Mouse (Mus musculus) forebrain, embryonic 11.5 days (tissue): ENCODE results near the gene Sema6c. TPM values are rescaled to one million over a fixed set of nuclear protein-coding genes. Genes with fewer than 3 reads are reported as not detected.
"Not testable (repeated sequence)": the region's sequence is repeated elsewhere in the genome, so short reads cannot be mapped to it uniquely, and the experiment has no call there.

ENCODE experiments used
- ATAC-seq: fragments of 200-750 bp; cut with Nextera tagmentation; replicated peaks from 2 replicates; pipeline ENCODE4 v1.8.0; 2017; ENCODE audit warnings: moderate TSS enrichment; ENCODE audit not compliant: low FRiP score
- DNase-seq: peaks from one replicate; pipeline ENCODE4 v3.0.0-alpha.2; 2017; ENCODE audit warnings: low spot score
- H3K27ac ChIP-seq: fragments of 300-500 bp; sonication (generic); 2 replicates; pipeline ENCODE4 v1.5.1; 2014; ENCODE audit warnings: low read depth, low read length
- H3K27me3 ChIP-seq: fragments of 300-500 bp; sonication (generic); 2 replicates; pipeline ENCODE4 v1.6.1; 2014; ENCODE audit warnings: mild to moderate bottlenecking, low read length, mixed read lengths; ENCODE audit not compliant: control insufficient read depth, insufficient read depth
- H3K36me3 ChIP-seq: fragments of 300-500 bp; sonication (generic); 2 replicates; pipeline ENCODE4 v1.6.1; 2014; ENCODE audit warnings: mild to moderate bottlenecking, low read length, moderate library complexity, mixed read lengths; ENCODE audit not compliant: control insufficient read depth, insufficient read depth
- H3K4me1 ChIP-seq: fragments of 300-500 bp; sonication (generic); replicated peaks from 2 replicates; pipeline ENCODE4 v1.6.1; 2014; ENCODE audit warnings: low read length, mixed read lengths; ENCODE audit not compliant: control insufficient read depth, insufficient read depth
- H3K4me2 ChIP-seq: fragments of 300-500 bp; sonication (generic); 2 replicates; pipeline ENCODE4 v1.6.1; 2014; ENCODE audit warnings: low read depth, mild to moderate bottlenecking, low read length, moderate library complexity, mixed read lengths; ENCODE audit not compliant: severe bottlenecking
- H3K4me3 ChIP-seq: fragments of 300-500 bp; sonication (generic); 2 replicates; pipeline ENCODE4 v1.5.1; 2014; ENCODE audit warnings: low read depth, low read length
- H3K9ac ChIP-seq: fragments of 300-500 bp; sonication (generic); 2 replicates; pipeline ENCODE4 v1.6.1; 2014; ENCODE audit warnings: low read length
- H3K9me3 ChIP-seq: fragments of 300-500 bp; sonication (generic); 2 replicates; pipeline ENCODE4 v1.6.1; 2016; ENCODE audit warnings: low read length, mixed read lengths; ENCODE audit not compliant: control insufficient read depth
- WGBS: fragments of 180-500 bp; shearing (Covaris S2); extraction: QIAGEN DNeasy Blood & Tissue Kit; methylation state at CpG from one replicate; pipeline ENCODE4 v1.1.7; 2014; 5-methylcytosine and 5-hydroxymethylcytosine counted together
- polyA plus RNA-seq: library from polyadenylated mRNA; unstranded; fragments of >200 nt; fragmentation: Nextera tagmentation; extraction: Ambion mirVana; gene quantifications from 2 replicates; pipeline ENCODE4 v1.2.1, GENCODE M21; 2014

The Sema6c gene
- polyA plus RNA-seq, 1 experiment from 2014 or later: 17.6 TPM

GRCm38 (mm10) chr3:95203880-95204279 lies 43.6 kb downstream of the Sema6c start:
- no peak overlapping the region for H3K27ac ChIP-seq
- no peaks in the 10 kb centered on the region for H3K27me3 ChIP-seq
- no peak overlapping the region for H3K4me3 ChIP-seq
- H3K36me3 ChIP-seq: peaks cover 10% of the 10 kb centered on the region; the same call in 1 of the 2 replicates
- ATAC-seq: no peak
- no peak overlapping the region for H3K4me2 ChIP-seq
- DNase-seq: no peak
- H3K9ac ChIP-seq: no peak overlapping the region
- no peaks in the 10 kb centered on the region for H3K9me3 ChIP-seq
- H3K4me1 ChIP-seq: no peaks in the 10 kb centered on the region
- 90% methylated on average over 6 of the region's 6 CpGs for WGBS

- H3K36me3 ChIP-seq: peaks cover 2% of the 10 kb centered on the region; the same call in 1 of the 2 replicates
- no peak overlapping the region for H3K9ac ChIP-seq
- H3K4me3 ChIP-seq: no peak overlapping the region
- WGBS: 82% methylated on average over 4 of the region's 4 CpGs
- H3K4me1 ChIP-seq: no peaks in the 10 kb centered on the region
- no peaks in the 10 kb centered on the region for H3K27me3 ChIP-seq
- no peak overlapping the region for H3K27ac ChIP-seq
- ATAC-seq (no peak), DNase-seq (no peak)
- H3K9me3 ChIP-seq: no peaks in the 10 kb centered on the region
- H3K4me2 ChIP-seq: no peak overlapping the region
Measured at GRCm38 (mm10) chr3:95208286-95208685, 48.0 kb downstream of the Sema6c start.

DNA sequence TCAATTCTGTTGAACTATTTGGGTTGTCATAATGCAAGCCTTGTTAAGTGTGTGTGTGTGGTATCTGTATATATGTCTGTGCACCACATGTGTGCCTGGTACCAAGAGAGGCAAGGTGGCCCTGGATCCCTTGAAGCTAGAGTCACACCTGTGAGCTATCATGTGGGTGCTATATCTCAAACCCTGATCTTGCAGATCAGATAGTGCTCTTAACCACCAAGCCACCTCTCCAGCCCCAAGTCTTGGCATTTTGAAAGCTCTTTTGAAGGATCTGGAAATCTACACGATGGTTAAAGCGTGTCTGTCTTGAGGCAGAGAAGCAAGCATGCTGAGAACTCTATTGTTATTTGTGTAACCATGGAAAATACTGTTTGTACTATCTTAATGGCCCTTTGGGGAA lies 50.3 kb downstream of the Sema6c start:
- no peaks in the 10 kb centered on the region for H3K4me1 ChIP-seq
- H3K27me3 ChIP-seq: no peaks in the 10 kb centered on the region
- H3K9me3 ChIP-seq: no peaks in the 10 kb centered on the region
- no peak overlapping the region for H3K9ac ChIP-seq
- H3K36me3 ChIP-seq: no peaks in the 10 kb centered on the region; the same call in 1 of the 2 replicates
- H3K4me2 ChIP-seq: no peak overlapping the region
- 76% methylated on average over 2 of the region's 2 CpGs for WGBS
- no peak overlapping the region for H3K4me3 ChIP-seq
- no peak for DNase-seq
- no peak overlapping the region for H3K27ac ChIP-seq
- ATAC-seq: no peak

GRCm38 (mm10) chr3:95212889-95213608 lies 52.8 kb downstream of the Sema6c start:
- H3K9ac ChIP-seq, H3K36me3 ChIP-seq, DNase-seq, H3K9me3 ChIP-seq, H3K4me2 ChIP-seq, H3K4me1 ChIP-seq, ATAC-seq, H3K27me3 ChIP-seq, H3K27ac ChIP-seq, H3K4me3 ChIP-seq: not testable (repeated sequence)
- WGBS: 96% methylated on average over 7 of the region's 10 CpGs

- no peaks in the 10 kb centered on the region for H3K9me3 ChIP-seq
- H3K4me2 ChIP-seq: no peak overlapping the region
- no peaks in the 10 kb centered on the region for H3K27me3 ChIP-seq
- H3K27ac ChIP-seq: no peak overlapping the region
- no peak overlapping the region for H3K9ac ChIP-seq
- DNase-seq (no peak), ATAC-seq (no peak)
- H3K4me3 ChIP-seq: no peak overlapping the region
- 97% methylated on average over 1 of the region's 1 CpGs for WGBS
- no peaks in the 10 kb centered on the region; the same call in 1 of the 2 replicates for H3K4me1 ChIP-seq
- H3K36me3 ChIP-seq: peaks cover under 1% of the 10 kb centered on the region; the same call in 1 of the 2 replicates
Measured at GRCm38 (mm10) chr3:95213609-95213975, 53.3 kb downstream of the Sema6c start.

DNA sequence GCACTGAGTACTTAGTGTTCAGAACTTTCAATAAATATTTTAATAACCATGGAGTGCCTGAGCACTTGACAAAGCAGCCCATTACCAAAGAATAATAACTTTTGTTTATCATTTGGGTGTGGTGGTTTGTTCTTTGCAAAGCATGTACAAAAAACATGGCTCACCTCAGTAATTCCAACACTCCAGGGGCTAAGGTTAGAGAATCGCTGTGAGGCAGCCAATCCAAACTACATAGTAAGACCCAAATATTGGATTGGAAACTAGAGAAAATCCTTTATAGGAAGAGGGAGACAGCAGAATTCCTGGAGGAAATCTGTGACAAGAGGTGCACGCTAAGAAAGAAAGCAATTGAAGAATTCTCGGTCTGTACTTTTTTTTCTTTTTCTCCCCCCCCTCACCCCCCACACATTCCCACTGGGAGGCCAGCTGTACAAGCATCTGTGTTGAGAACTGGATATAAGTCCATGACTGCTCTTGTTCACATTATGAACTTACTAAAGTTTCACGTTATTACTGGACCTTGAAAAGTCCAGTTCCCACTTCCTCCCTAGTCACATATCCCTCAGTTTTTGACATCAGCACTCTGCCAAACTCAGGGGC lies 56.5 kb downstream of the Sema6c start:
- Histone ChIP-seq H3K27ac (no peak overlapping the region; the same call in 1 of the 2 replicates), H3K4me3 (peak overlapping the region; percentile 76), H3K9ac (peak overlapping the region; percentile 96), H3K4me2 (peak overlapping the region; percentile 53), H3K9me3 (no peaks in the 10 kb centered on the region), H3K36me3 (peaks cover 2% of the 10 kb centered on the region; the same call in 1 of the 2 replicates), H3K4me1 (no peaks in the 10 kb centered on the region; the same call in 1 of the 2 replicates), H3K27me3 (no peaks in the 10 kb centered on the region)
- no peak for ATAC-seq
- DNase-seq: no peak
- WGBS: 30% methylated on average over 4 of the region's 4 CpGs

- Histone ChIP-seq H3K4me1 (no peaks in the 10 kb centered on the region; the same call in 1 of the 2 replicates), H3K9me3 (no peaks in the 10 kb centered on the region), H3K36me3 (peaks cover 2% of the 10 kb centered on the region; the same call in 1 of the 2 replicates), H3K27ac (peak within 1 kb of the TSS; percentile 98), H3K27me3 (no peaks in the 10 kb centered on the region), H3K4me2 (peak within 1 kb of the TSS; percentile 53), H3K4me3 (peak within 1 kb of the TSS; percentile 76), H3K9ac (peak within 1 kb of the TSS; percentile 96)
- ATAC-seq: peak; percentile 92
- WGBS: 1% methylated on average over 55 of the region's 56 CpGs
- peak; percentile 99 for DNase-seq
Measured at GRCm38 (mm10) chr3:95217255-95218134, 57.2 kb downstream of the Sema6c start, which contains the start of gene Gabpb2. Gabpb2 (minus strand) TSS chr3:95217916.

DNA sequence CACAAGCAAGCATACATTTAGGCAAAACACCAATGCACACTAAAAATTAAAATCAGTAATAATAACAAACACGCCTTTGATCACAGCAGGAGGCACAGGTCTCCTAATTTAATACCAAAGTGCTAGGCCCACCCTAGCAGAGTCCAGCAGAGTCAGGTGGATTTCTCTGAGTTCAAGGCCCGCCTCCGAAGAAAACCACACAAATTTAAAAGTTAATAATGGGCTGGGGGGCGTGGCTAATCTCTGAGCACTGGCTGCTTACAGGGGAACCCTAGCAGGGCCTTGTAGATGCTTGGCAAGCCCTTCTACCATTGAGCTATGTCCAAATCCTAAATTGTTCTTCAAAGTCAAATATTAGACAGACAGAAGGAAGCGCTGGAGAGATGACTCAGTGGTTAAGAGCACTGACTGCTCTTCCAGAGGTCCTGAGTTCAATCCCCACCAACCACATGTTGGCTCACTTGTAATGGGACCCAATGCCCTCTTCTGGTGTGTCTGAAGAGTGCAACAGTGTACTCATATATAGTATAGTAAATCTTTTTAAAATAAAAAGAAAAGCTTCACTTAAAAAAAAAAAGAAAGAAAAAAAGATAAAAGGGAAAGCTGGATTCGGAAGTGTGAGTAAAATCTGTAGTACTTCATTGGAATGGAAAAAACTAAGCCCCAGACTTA lies 58.3 kb downstream of the Sema6c start:
- ATAC-seq (no peak), DNase-seq (no peak)
- H3K9ac ChIP-seq: no peak overlapping the region
- H3K9me3 ChIP-seq: no peaks in the 10 kb centered on the region
- no peaks in the 10 kb centered on the region for H3K27me3 ChIP-seq
- peak overlapping the region; percentile 76; the same call in 1 of the 2 replicates for H3K4me3 ChIP-seq
- H3K27ac ChIP-seq: peak overlapping the region; percentile 98; the same call in 1 of the 2 replicates
- peak overlapping the region; percentile 53; the same call in 1 of the 2 replicates for H3K4me2 ChIP-seq
- WGBS: 79% methylated on average over 6 of the region's 6 CpGs
- H3K36me3 ChIP-seq: peaks cover 4% of the 10 kb centered on the region; the same call in 1 of the 2 replicates
- H3K4me1 ChIP-seq: no peaks in the 10 kb centered on the region; the same call in 1 of the 2 replicates
